Mouse (Mus musculus) cerebellum, adult 11-12 months (tissue): ENCODE measurements around the gene Crybb3.
"Not testable (repeated sequence)": the region's sequence is repeated elsewhere in the genome, so short reads cannot be mapped to it uniquely, and the experiment has no call there.

Experiments
- DNase-seq: peaks from one replicate; pipeline ENCODE4 v3.0.0; 2022

Gene Crybb3

DNA sequence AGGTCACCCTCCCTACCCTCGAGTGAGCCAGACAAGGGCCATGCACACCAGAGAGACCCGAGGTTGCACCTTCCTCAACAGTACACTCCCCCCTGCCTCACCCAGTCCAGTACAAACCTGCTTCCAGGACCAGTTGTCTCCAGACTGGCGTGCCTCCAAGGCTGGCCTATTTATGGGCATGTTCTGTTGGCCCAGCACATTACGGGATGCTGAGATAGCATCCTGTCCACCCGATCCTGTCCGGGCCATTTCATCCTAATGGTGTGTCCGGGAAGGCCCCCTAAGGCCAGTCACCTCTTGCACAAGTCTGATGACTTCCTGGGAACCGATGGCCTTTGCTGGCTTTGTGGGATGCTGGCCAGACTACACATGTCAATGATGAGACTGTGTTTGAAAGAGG, at the start of gene Crybb3:
Crybb3 (minus strand) TSS at position 146 of the 400 bp plus-strand sequence.
- peak; percentile 91 for DNase-seq

- DNase-seq = no peak
These were observed 47.0 kb upstream of the Crybb3 start for GRCm38 (mm10) chr5:113128426-113128825.

DNA sequence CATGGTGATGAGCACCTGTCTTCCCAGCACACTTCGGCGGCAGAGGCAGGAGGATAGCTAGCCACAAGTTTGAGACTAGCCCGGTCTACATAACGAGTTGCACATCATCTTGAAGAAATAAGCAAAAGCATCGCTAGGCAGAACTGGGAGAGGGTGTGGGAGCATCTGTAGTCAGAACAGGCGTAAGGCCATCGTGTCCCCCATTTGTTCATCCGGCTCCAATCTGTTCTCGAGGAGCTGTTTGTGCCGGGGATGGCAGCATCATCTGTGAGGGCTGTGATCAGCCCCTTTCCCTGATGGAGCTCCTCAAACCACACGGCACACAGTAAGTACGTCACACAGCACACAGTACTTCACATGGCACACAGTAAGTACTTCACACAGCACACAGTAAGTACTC, 45.1 kb upstream of the Crybb3 start:
- no peak for DNase-seq

- no peak for DNase-seq
These were observed 42.3 kb upstream of the Crybb3 start for GRCm38 (mm10) chr5:113123693-113124092.

- DNase-seq = no peak
These were observed 41.1 kb upstream of the Crybb3 start for GRCm38 (mm10) chr5:113122326-113123054.

DNA sequence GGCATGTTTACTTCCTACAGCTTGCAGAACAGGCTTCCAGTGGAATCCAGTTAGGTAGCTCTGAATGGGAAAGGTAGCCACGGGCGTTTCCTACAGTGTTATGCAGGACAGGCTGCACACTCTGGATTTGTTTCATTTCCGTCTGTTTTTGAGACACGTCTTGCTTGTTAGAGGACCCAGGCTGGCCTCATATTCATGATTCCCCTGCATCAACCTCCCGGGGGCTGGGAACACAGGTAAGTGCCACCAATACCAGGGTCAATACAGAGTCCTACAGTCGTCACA, 40.1 kb upstream of the Crybb3 start:
- no peak for DNase-seq

DNA sequence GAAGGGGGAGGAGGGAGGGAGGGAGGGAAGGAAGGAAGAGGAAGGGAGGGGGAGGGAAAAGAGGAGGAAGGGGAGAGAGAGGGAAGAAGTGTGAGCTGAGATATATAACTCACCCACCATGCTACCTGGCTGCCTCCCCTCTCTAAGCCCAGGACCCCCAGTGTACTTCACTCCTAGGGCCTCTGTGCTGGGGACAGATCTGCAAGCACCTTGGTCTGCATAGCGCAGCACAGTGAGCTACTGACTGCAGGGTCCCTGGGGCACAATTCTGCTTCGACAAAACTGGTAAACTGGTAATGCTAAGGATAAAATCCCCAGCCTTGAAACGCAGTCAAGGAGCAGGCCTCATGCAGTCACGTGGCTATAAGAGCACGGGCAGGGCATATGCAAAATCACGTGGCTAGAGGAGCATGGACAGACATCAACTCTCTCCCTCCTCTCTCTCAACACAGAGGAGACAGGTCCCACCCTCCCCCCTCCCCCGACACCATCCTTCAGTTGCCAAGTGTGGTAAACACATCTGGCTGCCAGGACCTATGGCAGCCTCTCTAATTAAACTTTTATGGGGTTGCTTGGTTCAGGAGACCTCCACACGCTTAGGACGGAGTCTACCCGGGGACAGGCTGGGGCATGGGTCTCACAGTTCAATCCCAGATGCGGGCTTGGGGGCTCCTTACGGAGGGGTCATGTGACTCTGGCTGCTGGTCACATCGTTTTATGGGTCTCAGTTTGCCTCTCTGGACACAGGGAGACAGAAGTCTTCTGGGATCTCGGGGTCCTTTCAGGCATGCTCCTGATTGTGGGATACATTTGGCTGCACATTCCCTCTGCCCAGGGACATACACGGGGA, 39.6 kb upstream of the Crybb3 start:
- no peak for DNase-seq

GRCm38 (mm10) chr5:113119861-113120465, 38.6 kb upstream of the Crybb3 start:
- DNase-seq = no peak

- no peak for DNase-seq
These were observed 37.9 kb upstream of the Crybb3 start for GRCm38 (mm10) chr5:113119291-113119690.

DNA sequence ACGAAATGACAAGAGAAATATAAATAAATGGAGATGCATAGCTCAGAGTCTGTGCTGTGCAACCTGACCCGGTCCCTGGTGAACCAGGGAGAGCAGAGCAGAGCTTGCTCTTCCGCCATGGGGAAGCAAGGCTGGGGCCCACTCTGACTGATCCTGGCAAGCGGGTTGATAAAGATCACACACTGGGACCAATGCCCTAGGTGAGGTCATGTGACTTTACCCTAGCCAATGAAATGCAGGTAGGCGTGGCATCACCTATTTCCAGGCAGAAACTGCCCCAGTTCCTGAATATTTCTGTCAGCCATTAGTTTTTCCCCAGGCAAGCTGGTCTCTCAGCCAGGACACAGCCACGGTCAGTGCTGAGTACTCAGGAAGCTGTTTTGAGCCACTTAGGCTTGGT, 37.3 kb upstream of the Crybb3 start:
- no peak for DNase-seq

- DNase-seq = no peak
These were observed 36.0 kb upstream of the Crybb3 start for GRCm38 (mm10) chr5:113117361-113117760.

GRCm38 (mm10) chr5:113115896-113116295, 34.5 kb upstream of the Crybb3 start:
- no peak for DNase-seq

GRCm38 (mm10) chr5:113114264-113115225, 33.2 kb upstream of the Crybb3 start:
- DNase-seq = no peak

GRCm38 (mm10) chr5:113113120-113113519, 31.7 kb upstream of the Crybb3 start:
- no peak for DNase-seq

GRCm38 (mm10) chr5:113111336-113111735, 30.0 kb upstream of the Crybb3 start:
- no peak for DNase-seq

DNA sequence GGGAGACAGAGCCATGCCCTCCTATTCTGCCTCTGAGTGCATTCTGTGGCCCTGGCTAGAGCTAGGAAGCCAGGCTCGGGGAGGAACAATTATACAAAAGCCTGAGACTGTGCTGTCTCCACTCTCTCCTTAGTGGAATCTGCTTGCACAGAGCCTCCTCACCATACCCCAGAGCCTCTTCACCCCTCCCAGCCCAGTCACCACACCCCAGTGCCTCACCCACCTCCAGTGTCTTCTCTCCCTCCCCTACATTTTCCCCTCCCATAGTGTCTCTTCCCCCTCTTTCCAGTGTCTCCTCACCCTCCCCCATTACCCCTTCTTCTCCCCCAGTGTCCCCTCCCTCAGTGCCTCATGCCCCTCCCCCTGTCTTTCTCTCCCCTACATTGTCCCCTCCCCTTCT, 29.5 kb upstream of the Crybb3 start:
- no peak for DNase-seq

DNA sequence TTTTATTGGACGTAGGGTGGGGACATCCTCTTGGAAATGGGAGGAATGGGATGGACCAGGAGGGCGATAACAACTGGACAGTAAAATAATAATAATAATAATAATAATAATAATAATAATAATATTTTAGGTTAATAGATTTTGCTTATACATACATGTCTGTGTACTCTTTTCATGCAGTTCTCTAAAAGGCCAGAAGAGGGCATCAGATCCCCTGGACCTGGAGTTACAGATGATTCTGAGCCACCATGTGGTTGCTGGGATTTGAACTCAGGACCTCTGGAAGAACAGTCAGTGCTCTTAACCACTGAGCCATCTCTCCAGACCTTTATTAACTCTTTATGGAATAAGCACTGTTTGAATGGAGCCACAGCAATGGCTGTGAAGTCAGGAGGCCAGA, 28.3 kb upstream of the Crybb3 start:
- not testable (repeated sequence) for DNase-seq

DNA sequence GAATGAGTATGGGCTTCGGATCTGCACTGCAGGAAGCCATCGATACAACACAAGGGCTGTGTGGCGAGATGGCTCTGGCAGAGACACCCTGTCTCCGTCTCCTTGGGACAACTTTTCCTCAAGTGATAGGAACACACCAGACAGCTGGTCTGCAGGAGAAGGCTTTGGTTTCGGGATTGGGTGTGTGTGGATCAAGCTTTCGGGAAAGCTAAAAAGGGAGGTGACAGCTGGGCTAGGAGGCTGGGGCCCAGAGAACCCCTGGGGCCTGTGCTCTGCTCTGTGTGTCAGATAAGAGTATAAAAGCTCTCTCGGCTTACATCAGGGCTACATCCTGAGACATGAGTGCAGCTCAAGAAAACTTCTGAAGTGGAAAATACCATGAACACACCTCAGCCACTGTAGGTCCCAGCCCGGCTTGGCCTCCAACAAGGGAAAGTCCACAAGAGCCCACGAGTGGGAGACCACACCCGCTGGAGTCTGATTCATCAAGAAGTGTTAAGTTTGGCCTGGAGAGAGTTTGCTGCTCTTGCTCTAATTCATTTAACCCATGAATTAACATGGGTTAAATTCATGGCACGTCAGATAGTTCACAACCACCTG, 26.9 kb upstream of the Crybb3 start:
- DNase-seq = no peak

GRCm38 (mm10) chr5:113107709-113108108, 26.3 kb upstream of the Crybb3 start:
- no peak for DNase-seq

DNA sequence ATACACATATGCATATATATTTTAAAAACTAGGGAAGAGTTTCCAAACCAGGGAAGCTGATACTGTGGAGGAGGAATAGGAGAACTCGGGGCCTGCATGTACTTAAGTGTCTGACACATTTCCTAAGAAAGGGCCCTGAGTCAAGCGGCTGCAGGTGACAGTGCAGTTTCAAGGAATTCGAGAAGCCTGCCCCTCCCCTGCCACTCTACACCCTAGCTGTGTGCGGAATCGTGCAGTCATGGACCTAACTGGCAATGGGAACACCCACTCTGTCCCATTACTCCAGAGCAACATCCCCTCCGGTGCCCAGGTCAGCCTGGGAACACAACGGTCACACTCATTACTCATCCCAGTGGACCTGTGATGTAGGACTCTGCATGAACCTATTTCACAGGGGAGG, 25.2 kb upstream of the Crybb3 start:
- no peak for DNase-seq

DNA sequence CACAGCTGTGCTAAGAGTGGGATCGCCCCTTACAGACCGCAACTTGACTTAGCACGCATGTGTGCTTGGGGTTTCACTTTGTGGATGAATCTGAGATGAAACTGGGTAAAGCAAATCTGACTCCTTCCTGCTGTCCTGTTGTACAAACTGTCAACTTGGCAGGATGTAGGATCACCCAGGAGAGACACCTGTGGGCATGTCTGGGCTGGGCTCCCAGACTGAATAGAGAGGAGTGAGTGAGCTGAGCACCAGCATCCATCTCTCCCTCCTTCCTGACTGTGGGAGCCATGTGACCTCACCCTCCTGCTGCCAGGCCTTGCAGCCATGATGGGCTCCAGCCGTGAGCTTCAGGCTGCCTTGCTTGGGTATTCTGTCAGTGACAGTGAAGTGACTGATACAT, 24.1 kb upstream of the Crybb3 start:
- no peak for DNase-seq

- no peak for DNase-seq
These were observed 23.7 kb upstream of the Crybb3 start for GRCm38 (mm10) chr5:113105035-113105434.
